Mouse (Mus musculus): Measurements from ENCODE around the gene Banf2. TPM values are rescaled to one million over a fixed set of nuclear protein-coding genes. Genes with fewer than 3 reads are reported as not detected.

The Banf2 gene
- polyA plus RNA-seq, 1 experiment: not detected

DNA sequence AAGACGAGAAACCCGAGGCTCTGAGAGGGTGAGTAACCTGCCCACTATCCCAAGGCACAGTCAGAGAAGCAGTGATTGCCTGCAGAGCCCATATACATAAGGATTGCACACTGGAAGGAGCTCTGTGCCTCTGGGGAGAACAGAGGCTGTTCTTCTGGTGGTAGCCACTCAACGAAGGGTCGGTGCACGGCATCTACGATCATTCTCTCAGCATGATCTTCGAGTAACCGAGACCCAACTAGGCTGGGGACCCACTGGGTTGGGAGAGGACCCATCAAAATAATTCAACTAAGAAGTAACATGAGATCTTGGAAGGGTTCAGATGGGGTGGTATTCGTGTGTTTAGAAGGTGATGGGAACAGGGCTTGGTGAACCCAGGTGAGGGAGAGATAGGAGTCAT, 17.0 kb upstream of the Banf2 start:
- no peak for TF ChIP-seq CTCF (IDR thresholded peaks at IDR 0.05; ENCODE audit: insufficient read depth, low read length)
- TF ChIP-seq POLR2A (IDR thresholded peaks at IDR 0.05; ENCODE audit: borderline replicate concordance, extremely low read depth, low read depth, low read length): no peak
- no peak for DNase-seq
- WGBS: 85% methylated on average over 9 of the region's 9 CpGs
- H3K4me1 ChIP-seq (ENCODE audit: control insufficient read depth, insufficient read depth, low read length): peaks cover 2% of the 10 kb centered on the region; the same call in 1 of the 2 replicates
- H3K4me3 ChIP-seq (replicated peaks; ENCODE audit: extremely low read depth, low read depth, low read length): no peak overlapping the region

DNA sequence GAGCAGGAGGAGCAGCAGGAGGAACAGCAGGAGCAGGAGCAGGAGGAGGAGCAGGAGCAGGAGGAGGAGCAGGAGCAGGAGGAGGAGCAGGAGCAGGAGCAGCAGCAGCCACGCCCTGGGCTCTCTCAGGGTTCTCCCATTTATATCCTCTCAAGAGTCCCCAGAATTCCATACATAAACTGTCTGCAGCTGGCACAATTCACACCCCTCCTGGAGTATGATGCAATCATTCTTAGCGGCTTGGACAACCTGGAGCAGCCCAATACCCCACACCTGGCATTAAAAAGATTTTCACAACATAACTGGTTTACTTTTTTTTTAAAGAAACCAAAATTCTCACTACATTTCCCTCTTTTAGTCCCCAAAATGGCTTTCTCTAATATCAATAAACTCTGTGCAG, 12.9 kb upstream of the Banf2 start:
- DNase-seq: no peak
- 49% methylated on average over 2 of the region's 2 CpGs for WGBS
- no peak for TF ChIP-seq CTCF (IDR thresholded peaks at IDR 0.05; ENCODE audit: insufficient read depth, low read length)
- TF ChIP-seq POLR2A (IDR thresholded peaks at IDR 0.05; ENCODE audit: borderline replicate concordance, extremely low read depth, low read depth, low read length): no peak
- H3K4me3 ChIP-seq (replicated peaks; ENCODE audit: extremely low read depth, low read depth, low read length): no peak overlapping the region
- no peaks in the 10 kb centered on the region for H3K4me1 ChIP-seq (ENCODE audit: control insufficient read depth, insufficient read depth, low read length)

DNA sequence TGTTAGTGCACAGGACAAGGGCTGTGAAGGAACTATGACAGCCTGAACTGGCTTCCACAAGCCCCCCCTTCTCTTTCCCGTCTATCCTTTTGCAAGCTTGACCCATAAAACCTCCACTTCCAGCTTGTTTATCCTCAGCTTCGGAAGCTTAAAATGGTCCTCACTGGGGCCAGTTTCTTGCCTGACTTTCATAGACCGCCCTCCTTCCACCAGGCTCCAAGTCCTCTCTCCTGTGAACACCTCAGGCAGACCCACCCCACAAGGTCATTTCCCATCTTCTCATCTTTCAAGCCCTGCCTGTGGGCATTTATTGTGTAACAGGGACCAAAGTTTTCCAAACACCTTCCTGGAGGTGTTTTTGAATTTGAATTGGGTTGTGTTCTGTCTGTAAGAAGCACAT, 10.4 kb upstream of the Banf2 start:
- Histone ChIP-seq H3K4me1 (ENCODE audit: control insufficient read depth, insufficient read depth, low read length) (no peaks in the 10 kb centered on the region), H3K4me3 (replicated peaks; ENCODE audit: extremely low read depth, low read depth, low read length) (no peak overlapping the region)
- DNase-seq: no peak
- WGBS: 83% methylated on average over 3 of the region's 3 CpGs
- TF ChIP-seq CTCF (IDR thresholded peaks at IDR 0.05; ENCODE audit: insufficient read depth, low read length) (no peak), POLR2A (IDR thresholded peaks at IDR 0.05; ENCODE audit: borderline replicate concordance, extremely low read depth, low read depth, low read length) (no peak)

DNA sequence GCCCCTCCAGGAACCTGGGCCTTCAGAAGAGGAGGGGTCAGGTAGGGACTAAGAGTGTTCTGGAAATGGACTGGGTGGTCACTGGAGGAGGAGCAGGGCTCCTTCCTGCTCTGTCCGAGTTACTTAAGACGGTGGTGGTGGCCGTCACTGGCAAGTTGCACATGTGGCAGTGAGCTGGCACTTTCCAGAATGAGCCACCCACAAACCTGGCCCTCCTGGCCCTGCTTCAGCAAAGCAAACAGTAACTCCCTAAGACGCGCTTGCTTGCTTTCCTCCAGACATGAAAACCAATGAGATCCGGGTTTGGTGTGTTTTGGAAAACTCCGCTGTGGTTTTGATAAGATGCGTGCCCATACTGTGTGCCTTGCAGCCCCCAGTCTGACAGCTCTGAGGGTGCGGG, 7.5 kb upstream of the Banf2 start:
- no peak for DNase-seq
- H3K4me1 ChIP-seq (ENCODE audit: control insufficient read depth, insufficient read depth, low read length): no peaks in the 10 kb centered on the region
- H3K4me3 ChIP-seq (replicated peaks; ENCODE audit: extremely low read depth, low read depth, low read length): no peak overlapping the region
- TF ChIP-seq CTCF (IDR thresholded peaks at IDR 0.05; ENCODE audit: insufficient read depth, low read length) (no peak), POLR2A (IDR thresholded peaks at IDR 0.05; ENCODE audit: borderline replicate concordance, extremely low read depth, low read depth, low read length) (no peak)
- WGBS: 74% methylated on average over 9 of the region's 9 CpGs

DNA sequence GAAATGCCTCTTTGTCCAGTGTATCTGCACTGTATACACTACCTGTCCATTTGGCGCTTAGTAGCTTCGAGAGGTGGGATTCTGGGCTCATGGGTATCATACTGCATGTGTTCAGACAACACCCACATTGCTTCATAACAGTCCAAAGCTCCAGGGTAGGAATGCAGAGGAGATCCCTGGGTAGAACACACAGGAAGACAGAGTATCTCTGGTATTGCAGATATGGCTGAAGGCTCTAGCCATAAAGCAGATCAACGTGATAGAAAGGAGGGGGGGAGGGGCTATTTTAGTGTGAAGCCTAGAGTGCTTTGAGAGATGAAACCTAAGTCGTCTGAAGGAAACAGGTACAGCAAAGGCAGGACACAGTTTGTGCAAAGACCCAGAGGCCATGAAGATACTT, 6.4 kb upstream of the Banf2 start:
- H3K4me1 ChIP-seq (ENCODE audit: control insufficient read depth, insufficient read depth, low read length): no peaks in the 10 kb centered on the region
- 52% methylated on average over 4 of the region's 4 CpGs for WGBS
- DNase-seq: no peak
- TF ChIP-seq POLR2A (IDR thresholded peaks at IDR 0.05; ENCODE audit: borderline replicate concordance, extremely low read depth, low read depth, low read length): no peak
- no peak for TF ChIP-seq CTCF (IDR thresholded peaks at IDR 0.05; ENCODE audit: insufficient read depth, low read length)
- no peak overlapping the region for H3K4me3 ChIP-seq (replicated peaks; ENCODE audit: extremely low read depth, low read depth, low read length)

DNA sequence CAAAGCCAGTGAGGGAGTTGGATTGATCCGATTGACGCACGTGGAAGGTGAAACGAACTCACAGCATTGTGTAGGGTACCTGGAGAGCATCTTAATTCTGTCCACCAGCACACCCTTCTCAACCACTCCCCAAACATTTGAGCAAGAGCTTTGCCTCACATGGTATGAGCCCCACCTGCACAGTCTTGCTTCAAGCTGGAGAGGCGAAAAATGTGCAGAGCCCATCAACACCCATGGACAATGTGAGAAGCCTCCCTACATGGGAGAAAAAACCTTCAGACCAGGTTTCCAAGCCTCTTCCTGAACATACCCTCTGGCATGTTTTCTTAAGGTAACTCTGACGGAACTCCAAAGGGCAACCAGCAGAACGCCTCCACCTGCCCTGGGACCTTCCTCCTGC, 2.1 kb upstream of the Banf2 start:
- Histone ChIP-seq H3K4me1 (ENCODE audit: control insufficient read depth, insufficient read depth, low read length) (no peaks in the 10 kb centered on the region), H3K4me3 (replicated peaks; ENCODE audit: extremely low read depth, low read depth, low read length) (no peak overlapping the region)
- WGBS: 89% methylated on average over 7 of the region's 7 CpGs
- DNase-seq: no peak
- TF ChIP-seq CTCF (IDR thresholded peaks at IDR 0.05; ENCODE audit: insufficient read depth, low read length) (no peak), POLR2A (IDR thresholded peaks at IDR 0.05; ENCODE audit: borderline replicate concordance, extremely low read depth, low read depth, low read length) (no peak)

DNA sequence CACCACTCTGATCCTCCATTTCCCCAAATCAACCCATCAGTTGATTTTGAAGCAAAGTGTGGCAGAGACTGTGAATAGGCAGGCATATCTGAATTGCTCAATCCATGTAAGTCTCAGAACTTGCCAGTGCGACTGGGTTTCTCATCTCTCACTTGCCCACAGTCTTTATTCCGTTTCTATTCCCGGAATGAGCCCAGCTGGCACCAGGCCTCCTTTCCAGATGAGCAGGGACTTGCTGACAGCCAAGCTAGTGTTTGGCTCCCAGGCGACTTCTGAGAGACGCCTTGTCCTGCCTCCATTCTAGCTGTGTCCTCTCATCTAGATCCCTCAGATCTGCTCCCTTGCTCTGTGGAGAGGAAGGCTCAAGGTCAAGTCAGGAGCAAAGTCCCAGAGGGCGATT, 11.9 kb downstream of the Banf2 start:
- WGBS: 75% methylated on average over 6 of the region's 6 CpGs
- H3K4me1 ChIP-seq (ENCODE audit: control insufficient read depth, insufficient read depth, low read length): no peaks in the 10 kb centered on the region
- TF ChIP-seq POLR2A (IDR thresholded peaks at IDR 0.05; ENCODE audit: borderline replicate concordance, extremely low read depth, low read depth, low read length): no peak
- TF ChIP-seq CTCF (IDR thresholded peaks at IDR 0.05; ENCODE audit: insufficient read depth, low read length): no peak
- H3K4me3 ChIP-seq (replicated peaks; ENCODE audit: extremely low read depth, low read depth, low read length): no peak overlapping the region
- no peak for DNase-seq

DNA sequence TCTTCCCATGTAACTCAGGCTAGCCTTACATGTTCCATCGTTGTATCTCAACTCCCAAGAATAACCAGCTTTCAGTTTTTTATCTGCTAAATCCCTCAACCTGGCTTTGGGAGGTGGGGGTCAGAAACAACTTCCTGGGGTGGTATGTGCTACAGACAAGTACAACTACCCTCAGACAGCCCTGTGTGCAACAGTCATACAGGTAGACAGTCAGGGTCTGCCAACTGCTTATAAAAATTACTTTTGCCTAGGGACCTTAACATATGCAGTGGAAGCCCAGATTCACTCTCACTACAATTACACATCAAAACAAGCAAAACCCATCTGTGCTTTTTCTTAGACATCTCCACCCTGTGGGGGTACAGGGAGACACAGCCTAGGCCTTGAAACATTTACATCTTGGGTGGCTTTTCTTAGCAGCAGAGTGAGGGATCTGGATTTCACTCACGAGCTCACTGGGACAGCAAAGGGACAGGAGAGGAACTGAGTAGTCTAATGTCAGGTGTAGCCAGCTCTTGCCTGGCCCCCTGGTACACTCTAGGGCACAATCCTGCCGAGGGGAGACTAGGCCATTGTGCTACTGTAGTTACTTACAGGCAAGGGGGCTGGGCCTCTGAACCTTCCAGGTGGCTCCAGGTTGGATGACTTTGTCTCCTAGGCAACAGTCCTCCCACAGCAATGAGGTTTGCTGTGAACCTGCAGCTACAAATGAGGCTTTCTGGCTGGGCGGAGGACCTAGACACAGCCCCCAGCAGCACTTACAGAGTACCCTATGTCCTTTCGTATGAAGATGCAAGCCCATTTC, 13.1 kb downstream of the Banf2 start:
- no peak for DNase-seq
- H3K4me3 ChIP-seq (replicated peaks; ENCODE audit: extremely low read depth, low read depth, low read length): no peak overlapping the region
- H3K4me1 ChIP-seq (ENCODE audit: control insufficient read depth, insufficient read depth, low read length): no peaks in the 10 kb centered on the region
- no peak for TF ChIP-seq POLR2A (IDR thresholded peaks at IDR 0.05; ENCODE audit: borderline replicate concordance, extremely low read depth, low read depth, low read length)
- no peak for TF ChIP-seq CTCF (IDR thresholded peaks at IDR 0.05; ENCODE audit: insufficient read depth, low read length)
- 76% methylated on average over 5 of the region's 5 CpGs for WGBS

DNA sequence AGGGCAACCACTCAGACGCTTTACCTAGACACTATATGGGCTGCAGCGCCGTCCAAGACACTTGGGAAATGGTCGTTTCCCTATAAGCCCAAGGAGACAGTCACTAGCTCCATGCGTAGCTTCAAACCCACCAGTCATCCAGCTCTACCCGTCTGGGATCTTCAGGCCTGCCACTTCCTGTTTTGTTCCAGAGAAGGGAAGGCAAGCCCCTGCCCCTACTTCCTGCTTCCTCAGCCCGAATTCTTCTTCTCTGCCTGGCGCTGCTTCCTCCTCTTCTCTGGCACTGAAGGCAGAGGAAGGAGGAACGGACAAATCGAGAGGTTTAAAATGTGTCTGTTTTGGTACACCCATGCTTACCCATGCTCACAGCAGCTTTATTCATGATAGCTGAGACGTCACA, 14.1 kb downstream of the Banf2 start:
- H3K4me1 ChIP-seq (ENCODE audit: control insufficient read depth, insufficient read depth, low read length): no peaks in the 10 kb centered on the region
- no peak overlapping the region for H3K4me3 ChIP-seq (replicated peaks; ENCODE audit: extremely low read depth, low read depth, low read length)
- TF ChIP-seq CTCF (IDR thresholded peaks at IDR 0.05; ENCODE audit: insufficient read depth, low read length): no peak
- TF ChIP-seq POLR2A (IDR thresholded peaks at IDR 0.05; ENCODE audit: borderline replicate concordance, extremely low read depth, low read depth, low read length): no peak
- DNase-seq: no peak
- 48% methylated on average over 11 of the region's 11 CpGs for WGBS

DNA sequence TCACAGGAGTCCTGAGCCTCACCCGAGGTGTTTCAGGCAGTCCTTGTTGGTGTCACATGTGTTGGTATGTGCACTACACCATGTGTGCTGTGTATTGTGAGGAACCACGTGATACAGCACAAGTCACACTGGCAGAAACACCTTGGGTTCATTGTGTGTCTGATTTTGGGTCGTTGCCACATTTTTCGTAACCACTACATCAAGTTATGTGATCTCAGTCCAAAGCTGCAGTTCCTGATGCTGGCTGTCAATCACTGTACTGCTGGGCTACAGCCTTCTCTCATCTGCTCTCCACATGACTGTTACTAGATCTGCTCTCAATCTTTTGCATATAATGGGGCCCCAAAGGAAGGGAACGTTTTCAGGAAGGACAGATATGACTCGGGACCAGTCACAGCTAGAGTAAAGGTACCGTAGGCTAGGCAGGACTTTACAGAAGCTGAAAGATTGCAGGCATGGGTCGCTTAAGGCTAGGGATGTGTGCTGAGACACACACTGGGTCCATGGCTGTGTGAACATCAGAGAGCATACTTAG, 17.4 kb downstream of the Banf2 start:
- 62% methylated on average over 8 of the region's 8 CpGs for WGBS
- H3K4me3 ChIP-seq (replicated peaks; ENCODE audit: extremely low read depth, low read depth, low read length): no peak overlapping the region
- TF ChIP-seq CTCF (IDR thresholded peaks at IDR 0.05; ENCODE audit: insufficient read depth, low read length): no peak
- TF ChIP-seq POLR2A (IDR thresholded peaks at IDR 0.05; ENCODE audit: borderline replicate concordance, extremely low read depth, low read depth, low read length): no peak
- H3K4me1 ChIP-seq (ENCODE audit: control insufficient read depth, insufficient read depth, low read length): no peaks in the 10 kb centered on the region
- DNase-seq: no peak
